Mouse (Mus musculus): ENCODE measurements at regions not wholly inside any gene's neighbourhood (a gene's known extent, or its start where the extent isn't known, plus 50 kb on each side); places are given as distances from the start of the nearest gene placed in this dataset.

- TF ChIP-seq GATA1 (IDR thresholded peaks at IDR 0.05; ENCODE audit: borderline replicate concordance, low read length): no peak
- TF ChIP-seq CTCF (IDR thresholded peaks at IDR 0.05; ENCODE audit: low read depth, low read length): no peak
- TF ChIP-seq TAL1 (conservative IDR thresholded peaks at IDR 0.05; ENCODE audit: low read depth, low read length): no peak
- TF ChIP-seq POLR2AphosphoS5 (IDR thresholded peaks at IDR 0.05; ENCODE audit: insufficient replicate concordance, low read depth, low read length): no peak
- TF ChIP-seq GATA2 (IDR thresholded peaks at IDR 0.05; ENCODE audit: borderline replicate concordance, low read depth, low read length): no peak
- Histone ChIP-seq H3K9me3 (replicated peaks) (peaks cover 87% of the 10 kb centered on the region), H3K27me3 (ENCODE audit: insufficient read depth, low read length) (no peaks in the 10 kb centered on the region), H3K4me3 (ENCODE audit: low read depth, low read length) (no peak overlapping the region), H3K36me3 (replicated peaks) (no peaks in the 10 kb centered on the region), H3K4me1 (ENCODE audit: insufficient read depth, low read depth, low read length) (no peaks in the 10 kb centered on the region)
- DNase-seq (ENCODE audit: low spot score) (no peak), ATAC-seq (ENCODE audit: extremely low read depth, insufficient number of reproducible peaks, low FRiP score, poor library complexity, severe bottlenecking) (no peak)
Measured at GRCm38 (mm10) chr1:90335001-90335747, 131.4 kb downstream of the Ackr3 start.

GRCm38 (mm10) chr1:90337876-90338316 lies 134.1 kb downstream of the Ackr3 start:
- no peak overlapping the region for H3K4me3 ChIP-seq (ENCODE audit: low read depth, low read length)
- H3K27me3 ChIP-seq (ENCODE audit: insufficient read depth, low read length): no peaks in the 10 kb centered on the region
- no peak for ATAC-seq (ENCODE audit: extremely low read depth, insufficient number of reproducible peaks, low FRiP score, poor library complexity, severe bottlenecking)
- H3K36me3 ChIP-seq (replicated peaks): no peaks in the 10 kb centered on the region
- TF ChIP-seq GATA1 (IDR thresholded peaks at IDR 0.05; ENCODE audit: borderline replicate concordance, low read length): no peak
- TF ChIP-seq GATA2 (IDR thresholded peaks at IDR 0.05; ENCODE audit: borderline replicate concordance, low read depth, low read length): no peak
- no peak for TF ChIP-seq TAL1 (conservative IDR thresholded peaks at IDR 0.05; ENCODE audit: low read depth, low read length)
- TF ChIP-seq CTCF (IDR thresholded peaks at IDR 0.05; ENCODE audit: low read depth, low read length): no peak
- TF ChIP-seq POLR2AphosphoS5 (IDR thresholded peaks at IDR 0.05; ENCODE audit: insufficient replicate concordance, low read depth, low read length): no peak
- no peaks in the 10 kb centered on the region for H3K4me1 ChIP-seq (ENCODE audit: insufficient read depth, low read depth, low read length)
- no peak for DNase-seq (ENCODE audit: low spot score)
- H3K9me3 ChIP-seq (replicated peaks): peaks cover 82% of the 10 kb centered on the region

GRCm38 (mm10) chr1:90342346-90342745 lies 138.6 kb downstream of the Ackr3 start:
- DNase-seq (ENCODE audit: low spot score) (no peak), ATAC-seq (ENCODE audit: extremely low read depth, insufficient number of reproducible peaks, low FRiP score, poor library complexity, severe bottlenecking) (no peak)
- H3K27me3 ChIP-seq (ENCODE audit: insufficient read depth, low read length): no peaks in the 10 kb centered on the region
- no peak overlapping the region for H3K4me3 ChIP-seq (ENCODE audit: low read depth, low read length)
- no peak for TF ChIP-seq POLR2AphosphoS5 (IDR thresholded peaks at IDR 0.05; ENCODE audit: insufficient replicate concordance, low read depth, low read length)
- TF ChIP-seq GATA1 (IDR thresholded peaks at IDR 0.05; ENCODE audit: borderline replicate concordance, low read length): no peak
- TF ChIP-seq CTCF (IDR thresholded peaks at IDR 0.05; ENCODE audit: low read depth, low read length): no peak
- no peak for TF ChIP-seq TAL1 (conservative IDR thresholded peaks at IDR 0.05; ENCODE audit: low read depth, low read length)
- TF ChIP-seq GATA2 (IDR thresholded peaks at IDR 0.05; ENCODE audit: borderline replicate concordance, low read depth, low read length): no peak
- peaks cover 80% of the 10 kb centered on the region for H3K9me3 ChIP-seq (replicated peaks)
- no peaks in the 10 kb centered on the region for H3K4me1 ChIP-seq (ENCODE audit: insufficient read depth, low read depth, low read length)
- H3K36me3 ChIP-seq (replicated peaks): no peaks in the 10 kb centered on the region

- no peaks in the 10 kb centered on the region for H3K36me3 ChIP-seq (replicated peaks)
- no peak for DNase-seq (ENCODE audit: low spot score)
- no peak overlapping the region for H3K4me3 ChIP-seq (ENCODE audit: low read depth, low read length)
- TF ChIP-seq TAL1 (conservative IDR thresholded peaks at IDR 0.05; ENCODE audit: low read depth, low read length) (no peak), POLR2AphosphoS5 (IDR thresholded peaks at IDR 0.05; ENCODE audit: insufficient replicate concordance, low read depth, low read length) (no peak), GATA2 (IDR thresholded peaks at IDR 0.05; ENCODE audit: borderline replicate concordance, low read depth, low read length) (no peak), GATA1 (IDR thresholded peaks at IDR 0.05; ENCODE audit: borderline replicate concordance, low read length) (no peak)
- H3K4me1 ChIP-seq (ENCODE audit: insufficient read depth, low read depth, low read length): no peaks in the 10 kb centered on the region
- H3K27me3 ChIP-seq (ENCODE audit: insufficient read depth, low read length): no peaks in the 10 kb centered on the region
- H3K9me3 ChIP-seq (replicated peaks): peaks cover 72% of the 10 kb centered on the region
- no peak for ATAC-seq (ENCODE audit: extremely low read depth, insufficient number of reproducible peaks, low FRiP score, poor library complexity, severe bottlenecking)
Measured at GRCm38 (mm10) chr1:90343492-90343891, 139.7 kb downstream of the Ackr3 start.

- H3K4me1 ChIP-seq (ENCODE audit: insufficient read depth, low read depth, low read length): no peaks in the 10 kb centered on the region
- ATAC-seq (ENCODE audit: extremely low read depth, insufficient number of reproducible peaks, low FRiP score, poor library complexity, severe bottlenecking) (no peak), DNase-seq (ENCODE audit: low spot score) (no peak)
- no peaks in the 10 kb centered on the region for H3K36me3 ChIP-seq (replicated peaks)
- peaks cover 59% of the 10 kb centered on the region for H3K9me3 ChIP-seq (replicated peaks)
- no peaks in the 10 kb centered on the region for H3K27me3 ChIP-seq (ENCODE audit: insufficient read depth, low read length)
- no peak for TF ChIP-seq POLR2AphosphoS5 (IDR thresholded peaks at IDR 0.05; ENCODE audit: insufficient replicate concordance, low read depth, low read length)
- no peak for TF ChIP-seq TAL1 (conservative IDR thresholded peaks at IDR 0.05; ENCODE audit: low read depth, low read length)
- TF ChIP-seq GATA2 (IDR thresholded peaks at IDR 0.05; ENCODE audit: borderline replicate concordance, low read depth, low read length): no peak
- no peak for TF ChIP-seq CTCF (IDR thresholded peaks at IDR 0.05; ENCODE audit: low read depth, low read length)
- no peak for TF ChIP-seq GATA1 (IDR thresholded peaks at IDR 0.05; ENCODE audit: borderline replicate concordance, low read length)
- no peak overlapping the region for H3K4me3 ChIP-seq (ENCODE audit: low read depth, low read length)
Measured at GRCm38 (mm10) chr1:90347032-90347431, 143.3 kb downstream of the Ackr3 start.

- H3K4me1 ChIP-seq (ENCODE audit: insufficient read depth, low read depth, low read length): no peaks in the 10 kb centered on the region
- H3K36me3 ChIP-seq (replicated peaks): no peaks in the 10 kb centered on the region
- no peak for DNase-seq (ENCODE audit: low spot score)
- no peaks in the 10 kb centered on the region for H3K27me3 ChIP-seq (ENCODE audit: insufficient read depth, low read length)
- no peak for TF ChIP-seq GATA1 (IDR thresholded peaks at IDR 0.05; ENCODE audit: borderline replicate concordance, low read length)
- TF ChIP-seq POLR2AphosphoS5 (IDR thresholded peaks at IDR 0.05; ENCODE audit: insufficient replicate concordance, low read depth, low read length): no peak
- TF ChIP-seq TAL1 (conservative IDR thresholded peaks at IDR 0.05; ENCODE audit: low read depth, low read length): no peak
- TF ChIP-seq GATA2 (IDR thresholded peaks at IDR 0.05; ENCODE audit: borderline replicate concordance, low read depth, low read length): no peak
- no peak for TF ChIP-seq CTCF (IDR thresholded peaks at IDR 0.05; ENCODE audit: low read depth, low read length)
- no peak for ATAC-seq (ENCODE audit: extremely low read depth, insufficient number of reproducible peaks, low FRiP score, poor library complexity, severe bottlenecking)
- H3K4me3 ChIP-seq (ENCODE audit: low read depth, low read length): no peak overlapping the region
- peaks cover 52% of the 10 kb centered on the region for H3K9me3 ChIP-seq (replicated peaks)
Measured at GRCm38 (mm10) chr1:90349611-90350010, 145.8 kb downstream of the Ackr3 start.
